In genomic region chr7:6851717-6852503, GRCm38 (mm10) we compare ENCODE assay signal across 11 mouse cellular contexts.
DNase-seq lines count a peak whose midpoint lies in the region; ATAC-seq and TF ChIP-seq lines count a peak whose summit lies in the region.
"Had no signal": no experiment of that assay in that cellular context is flagged by ENCODE, and none has a peak within 500 bp of the region (broad histone marks: within the 10 kb centered on the region; RNA-seq: fewer than 3 reads in every experiment).

No protein-coding gene starts in this region.

- ATAC-seq in intestine, embryonic 14.5 days (replicated peaks; ENCODE audit: low FRiP score, low TSS enrichment, low read depth) = peak; percentile 67
- ATAC-seq in intestine, postnatal 0 days = no peak
- ATAC-seq in hindbrain, embryonic 13.5 days (ENCODE audit: low FRiP score) = peak; percentile 93
- ATAC-seq in midbrain, embryonic 15.5 days (replicated peaks) = peak; percentile 93
- ATAC-seq: inflammation-experienced regulatory T-cells, adult 6 months had no signal

- 24% methylated on average over 5 of the region's 5 CpGs for WGBS in intestine, embryonic 14.5 days
- 34% methylated on average over 5 of the region's 5 CpGs for WGBS in intestine, postnatal 0 days
- 25% methylated on average over 5 of the region's 5 CpGs for WGBS in hindbrain, embryonic 13.5 days
- WGBS in midbrain, embryonic 15.5 days = 27% methylated on average over 5 of the region's 5 CpGs

- no peaks in the 10 kb centered on the region for H3K9me3 ChIP-seq in intestine, embryonic 14.5 days (ENCODE audit: control insufficient read depth, low read length)
- no peaks in the 10 kb centered on the region for H3K9me3 ChIP-seq in intestine, postnatal 0 days (ENCODE audit: control insufficient read depth)
- H3K9me3 ChIP-seq in hindbrain, embryonic 13.5 days = no peaks in the 10 kb centered on the region
- no peaks in the 10 kb centered on the region for H3K9me3 ChIP-seq in midbrain, embryonic 15.5 days
- H3K9me3 ChIP-seq: embryonic facial prominence, embryonic 15.5 days had no signal

- H3K9ac ChIP-seq in intestine, embryonic 14.5 days (ENCODE audit: low read length) = no peak overlapping the region
- H3K9ac ChIP-seq in intestine, postnatal 0 days (ENCODE audit: low read depth, low read length) = no peak overlapping the region
- peak overlapping the region; percentile 43; the same call in 1 of the 2 replicates for H3K9ac ChIP-seq in hindbrain, embryonic 13.5 days
- H3K9ac ChIP-seq in midbrain, embryonic 15.5 days = no peak overlapping the region
- H3K9ac ChIP-seq: embryonic facial prominence, embryonic 15.5 days had no signal

- H3K4me2 ChIP-seq in intestine, embryonic 14.5 days (ENCODE audit: low read length) = no peak overlapping the region
- H3K4me2 ChIP-seq in intestine, postnatal 0 days (replicated peaks; ENCODE audit: low read depth) = no peak overlapping the region
- no peak overlapping the region for H3K4me2 ChIP-seq in hindbrain, embryonic 13.5 days
- H3K4me2 ChIP-seq in midbrain, embryonic 15.5 days = peak overlapping the region; percentile 15; the same call in 1 of the 2 replicates
- H3K4me2 ChIP-seq: embryonic facial prominence, embryonic 15.5 days had no signal

- no peak overlapping the region for H3K4me3 ChIP-seq in intestine, embryonic 14.5 days (ENCODE audit: low read depth, low read length)
- no peak overlapping the region for H3K4me3 ChIP-seq in intestine, postnatal 0 days (ENCODE audit: low read depth, low read length)
- H3K4me3 ChIP-seq in hindbrain, embryonic 13.5 days = no peak overlapping the region
- no peak overlapping the region for H3K4me3 ChIP-seq in midbrain, embryonic 15.5 days
- H3K4me3 ChIP-seq: embryonic facial prominence, embryonic 15.5 days had no signal

- H3K27me3 ChIP-seq in intestine, embryonic 14.5 days (replicated peaks; ENCODE audit: control insufficient read depth, insufficient read depth, low read length) = no peaks in the 10 kb centered on the region
- no peaks in the 10 kb centered on the region for H3K27me3 ChIP-seq in intestine, postnatal 0 days (replicated peaks; ENCODE audit: control insufficient read depth, insufficient read depth, low read length)
- H3K27me3 ChIP-seq in hindbrain, embryonic 13.5 days = no peaks in the 10 kb centered on the region
- H3K27me3 ChIP-seq in midbrain, embryonic 15.5 days (replicated peaks) = no peaks in the 10 kb centered on the region
- H3K27me3 ChIP-seq: embryonic facial prominence, embryonic 15.5 days had no signal

- H3K4me1 ChIP-seq in intestine, embryonic 14.5 days (replicated peaks; ENCODE audit: control insufficient read depth, insufficient read depth, low read length) = peaks cover 7% of the 10 kb centered on the region
- H3K4me1 ChIP-seq in intestine, postnatal 0 days (replicated peaks; ENCODE audit: control insufficient read depth, insufficient read depth, low read length) = no peaks in the 10 kb centered on the region
- H3K4me1 ChIP-seq in hindbrain, embryonic 13.5 days (replicated peaks) = peaks cover 17% of the 10 kb centered on the region
- H3K4me1 ChIP-seq in midbrain, embryonic 15.5 days = peaks cover 21% of the 10 kb centered on the region
- H3K4me1 ChIP-seq: embryonic facial prominence, embryonic 15.5 days had no signal

- no peaks in the 10 kb centered on the region for H3K36me3 ChIP-seq in intestine, embryonic 14.5 days (ENCODE audit: control insufficient read depth, insufficient read depth, low read length)
- H3K36me3 ChIP-seq in intestine, postnatal 0 days (ENCODE audit: control insufficient read depth, insufficient read depth) = no peaks in the 10 kb centered on the region
- H3K36me3 ChIP-seq in hindbrain, embryonic 13.5 days = no peaks in the 10 kb centered on the region
- H3K36me3 ChIP-seq in midbrain, embryonic 15.5 days (replicated peaks) = no peaks in the 10 kb centered on the region
- H3K36me3 ChIP-seq: embryonic facial prominence, embryonic 15.5 days had no signal

- DNase-seq in intestine, embryonic 14.5 days (ENCODE audit: low spot score) = peak; percentile 67
- peak; percentile 43 for DNase-seq in brain, embryonic 18.5 days (ENCODE audit: low read depth, low spot score)
- DNase-seq in heart, adult 8-10 months (ENCODE audit: low spot score) = no peak
- no peak for DNase-seq in gastrocnemius, adult 18-20 months (ENCODE audit: low spot score)
- no peak for DNase-seq in gastrocnemius, postnatal 36 days
- DNase-seq: B cell, adult 2 months had no signal

- intact Hi-C loops in gastrocnemius, postnatal 36 days (cut with DNase I) = no loop called here

- H3K27ac ChIP-seq in intestine, embryonic 14.5 days (ENCODE audit: low read depth) = peak overlapping the region; percentile 12; the same call in 1 of the 2 replicates
- H3K27ac ChIP-seq in intestine, postnatal 0 days (ENCODE audit: low read depth, low read length) = no peak overlapping the region
- peak overlapping the region; percentile 61; the same call in 1 of the 2 replicates for H3K27ac ChIP-seq in hindbrain, embryonic 13.5 days
- H3K27ac ChIP-seq in midbrain, embryonic 15.5 days = peak overlapping the region; percentile 80
- H3K27ac ChIP-seq: embryonic facial prominence, embryonic 15.5 days had no signal

- no peak for TF ChIP-seq CTCF in intestine, postnatal 0 days (IDR thresholded peaks at IDR 0.05; ENCODE audit: low read depth)

Comparison
In these comparisons a context has a peak if more than half of its experiments do, and no peak if none do; other contexts are left out.
1. DNase-seq: peak in intestine, embryonic 14.5 days (single experiment) and brain, embryonic 18.5 days (single experiment); none in heart, adult 8-10 months (single experiment), gastrocnemius, adult 18-20 months (single experiment) and gastrocnemius, postnatal 36 days (0 of 2).